Mouse (Mus musculus): Measurements from ENCODE around the gene Ikzf3. TPM values are rescaled to one million over a fixed set of nuclear protein-coding genes. Genes with fewer than 3 reads are reported as not detected.

The Ikzf3 gene
- total RNA-seq, 2 experiments from 2014 or later = 1.9 to 3.1 TPM

DNA sequence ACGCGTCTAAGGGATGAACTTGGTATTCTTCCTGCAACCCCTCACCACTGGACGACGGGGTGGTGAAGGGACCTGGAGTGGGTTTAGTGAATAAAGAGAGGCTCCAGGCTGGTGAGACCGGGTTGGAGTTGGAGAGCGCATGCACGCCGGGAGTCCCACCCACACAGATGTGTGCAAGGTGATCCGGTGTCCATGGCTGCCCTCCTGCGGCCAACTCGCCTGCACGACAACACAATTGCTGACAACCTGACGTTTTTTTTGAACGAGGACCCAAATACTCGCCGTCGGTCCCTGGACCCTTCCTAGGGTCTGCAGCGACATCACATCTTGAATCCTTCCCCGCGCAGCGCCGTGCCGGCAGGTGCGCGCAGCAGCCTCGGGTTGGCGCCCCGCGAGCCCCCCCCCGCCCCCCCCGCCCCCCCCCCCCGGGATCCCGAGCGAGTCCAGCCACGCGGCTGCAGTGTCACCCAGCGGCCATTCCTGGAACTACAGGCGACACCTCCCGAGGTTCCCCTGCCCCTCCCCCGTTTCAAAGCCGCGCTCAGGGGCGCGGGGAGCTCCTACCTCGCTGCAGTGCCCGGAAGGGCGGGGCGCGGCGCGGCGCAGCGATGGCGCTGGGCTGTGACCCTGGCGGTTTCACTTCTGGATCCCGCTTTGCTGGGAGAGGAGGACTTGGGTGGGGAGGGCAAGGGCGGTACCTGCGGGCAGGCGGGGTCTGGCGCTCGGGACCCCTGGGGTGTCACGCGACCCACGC, 88.3 kb downstream of the Ikzf3 start:
- ATAC-seq (replicated peaks; ENCODE audit: low FRiP score, low TSS enrichment, poor library complexity, severe bottlenecking) = peak; percentile 65

DNA sequence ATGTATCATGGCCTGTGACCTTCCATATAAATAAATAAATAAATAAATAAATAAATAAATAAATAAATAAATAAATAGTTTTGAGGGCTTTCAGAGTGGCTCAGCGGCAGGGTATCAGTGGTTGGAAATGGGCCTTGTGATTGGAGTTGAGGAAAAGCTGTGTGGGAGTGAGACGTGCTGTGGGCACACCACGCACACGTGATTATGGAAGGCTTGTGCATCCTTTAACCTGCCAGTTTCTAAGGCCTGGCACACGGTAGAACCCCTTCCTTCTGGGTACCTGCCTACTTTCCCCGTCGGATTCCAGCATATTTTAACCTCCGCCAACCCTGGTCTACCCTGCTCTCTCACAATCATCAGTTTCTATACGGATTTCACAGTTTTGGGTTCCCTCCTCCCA, 88.9 kb downstream of the Ikzf3 start:
- no peak for ATAC-seq (replicated peaks; ENCODE audit: low FRiP score, low TSS enrichment, poor library complexity, severe bottlenecking)

DNA sequence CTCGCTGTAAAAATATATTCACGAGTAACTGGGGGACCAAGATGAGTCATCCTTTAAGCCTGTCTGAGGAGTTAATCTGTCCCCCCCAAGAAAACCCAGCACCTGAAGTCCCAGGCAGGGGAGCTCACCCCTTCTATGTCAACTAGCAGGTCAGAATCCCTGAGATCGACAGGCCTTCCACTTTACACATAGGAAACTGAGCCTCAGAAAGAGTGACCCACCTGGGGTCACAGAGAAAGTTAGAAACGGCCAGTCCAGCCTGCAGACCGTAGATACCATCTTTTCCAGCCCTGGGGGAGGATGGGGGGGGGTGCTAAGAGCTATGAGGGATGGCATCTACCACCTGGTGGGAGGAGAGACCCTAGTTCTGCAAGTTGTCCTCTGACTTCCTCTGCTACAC, 89.3 kb downstream of the Ikzf3 start:
- no peak for ATAC-seq (replicated peaks; ENCODE audit: low FRiP score, low TSS enrichment, poor library complexity, severe bottlenecking)

GRCm38 (mm10) chr11:98455484-98455883, 90.3 kb downstream of the Ikzf3 start:
- ATAC-seq (replicated peaks; ENCODE audit: low FRiP score, low TSS enrichment, poor library complexity, severe bottlenecking) = no peak

DNA sequence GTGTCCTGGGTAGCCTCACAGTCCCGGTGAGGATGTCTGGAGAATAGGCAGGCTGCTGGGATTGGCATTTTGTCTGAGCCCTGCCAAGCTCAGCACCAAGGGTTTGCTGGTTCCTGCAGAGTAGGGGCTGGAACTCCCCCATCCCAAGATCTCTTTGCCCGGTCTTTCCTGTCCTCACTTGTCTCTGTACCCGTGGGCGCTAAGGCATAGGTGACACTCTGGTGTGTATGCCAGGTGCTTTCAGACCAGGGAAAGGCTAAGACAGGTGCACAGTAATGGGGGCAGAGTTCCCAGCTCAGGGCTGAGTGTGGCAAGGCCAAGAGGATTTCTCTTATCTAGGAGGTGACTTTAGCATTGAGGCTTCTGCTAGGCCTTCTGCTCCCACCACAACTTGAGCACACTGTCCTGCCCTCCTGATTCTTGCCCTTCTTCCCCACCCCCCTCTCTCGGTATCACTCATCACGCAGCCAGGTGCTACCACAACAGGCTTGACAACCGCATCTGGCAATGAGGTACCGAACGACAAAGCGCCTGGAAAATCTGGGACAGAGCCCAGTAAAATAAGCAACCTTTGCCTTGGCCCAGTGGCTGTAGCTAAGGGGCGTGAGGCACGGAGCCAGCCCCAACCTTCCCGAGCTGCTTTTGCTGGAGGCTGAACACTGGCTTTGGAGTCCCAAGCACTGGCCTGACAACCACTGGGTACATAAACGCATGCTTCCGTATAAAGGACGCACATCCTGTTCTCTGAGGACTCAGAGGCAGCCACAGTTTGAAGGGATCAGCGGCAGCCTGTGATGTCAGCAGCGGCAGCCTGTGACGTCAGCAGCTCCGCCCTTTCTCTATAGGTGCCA, 95.7 kb downstream of the Ikzf3 start:
- no peak for ATAC-seq (replicated peaks; ENCODE audit: low FRiP score, low TSS enrichment, poor library complexity, severe bottlenecking)

GRCm38 (mm10) chr11:98449419-98449818, 96.4 kb downstream of the Ikzf3 start:
- no peak for ATAC-seq (replicated peaks; ENCODE audit: low FRiP score, low TSS enrichment, poor library complexity, severe bottlenecking)

DNA sequence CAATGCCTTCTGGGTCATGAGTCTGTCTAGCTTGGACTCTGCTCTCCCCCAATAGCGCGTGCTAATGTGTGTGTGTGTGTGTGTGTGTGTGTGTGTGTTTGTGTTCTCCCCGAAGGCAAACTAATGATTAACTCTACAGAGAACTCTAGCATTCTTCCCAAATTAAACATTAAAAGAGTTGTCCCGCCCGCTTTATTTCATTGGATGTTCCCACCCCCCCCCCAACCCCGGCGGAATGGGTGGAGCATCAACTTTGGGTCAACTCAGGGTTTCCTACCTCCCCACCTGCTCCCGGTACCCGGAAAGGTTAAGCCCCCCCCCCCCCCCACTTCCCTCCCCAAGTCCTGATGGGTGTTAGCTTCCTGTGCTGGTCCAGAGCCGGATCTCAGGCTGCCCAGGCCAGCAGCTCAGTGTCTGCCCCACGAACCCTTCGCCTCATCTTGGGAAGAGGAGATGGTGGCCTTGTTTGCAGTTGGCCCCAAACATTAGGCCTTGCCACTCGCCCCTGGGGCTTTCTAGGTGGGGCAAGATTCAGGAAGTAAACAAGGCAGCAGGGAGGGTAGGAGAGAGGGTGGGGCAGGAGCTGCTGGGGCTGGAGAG, 97.5 kb downstream of the Ikzf3 start:
- ATAC-seq (replicated peaks; ENCODE audit: low FRiP score, low TSS enrichment, poor library complexity, severe bottlenecking) = no peak

GRCm38 (mm10) chr11:98447475-98447834, 98.4 kb downstream of the Ikzf3 start:
- no peak for ATAC-seq (replicated peaks; ENCODE audit: low FRiP score, low TSS enrichment, poor library complexity, severe bottlenecking)

GRCm38 (mm10) chr11:98446562-98447474, 99.0 kb downstream of the Ikzf3 start:
- no peak for ATAC-seq (replicated peaks; ENCODE audit: low FRiP score, low TSS enrichment, poor library complexity, severe bottlenecking)

GRCm38 (mm10) chr11:98446213-98446561, 99.6 kb downstream of the Ikzf3 start, which contains the start of gene Grb7:
Gene Grb7 (plus strand): TSS chr11:98446394.
- ATAC-seq (replicated peaks; ENCODE audit: low FRiP score, low TSS enrichment, poor library complexity, severe bottlenecking) = no peak

DNA sequence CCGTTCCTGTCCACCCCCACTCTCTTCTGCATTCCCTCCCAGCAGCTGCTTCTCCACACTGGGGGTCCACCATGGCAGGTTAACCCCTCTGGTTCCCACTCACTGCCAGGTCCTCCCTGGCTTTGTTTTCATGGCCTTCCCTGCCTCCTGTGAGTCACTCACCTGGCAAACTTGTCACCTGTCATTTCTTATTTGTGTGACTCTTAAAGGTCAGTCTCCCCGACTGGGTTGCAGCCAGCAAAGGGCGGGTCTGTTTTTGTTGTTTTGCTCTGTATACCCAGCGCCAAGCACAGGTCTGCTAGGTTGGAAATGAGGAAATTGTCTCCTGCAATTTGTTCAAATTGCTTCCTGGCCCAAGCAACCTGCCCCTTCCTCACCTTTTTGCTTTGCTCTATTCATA, 100.2 kb downstream of the Ikzf3 start:
- no peak for ATAC-seq (replicated peaks; ENCODE audit: low FRiP score, low TSS enrichment, poor library complexity, severe bottlenecking)

DNA sequence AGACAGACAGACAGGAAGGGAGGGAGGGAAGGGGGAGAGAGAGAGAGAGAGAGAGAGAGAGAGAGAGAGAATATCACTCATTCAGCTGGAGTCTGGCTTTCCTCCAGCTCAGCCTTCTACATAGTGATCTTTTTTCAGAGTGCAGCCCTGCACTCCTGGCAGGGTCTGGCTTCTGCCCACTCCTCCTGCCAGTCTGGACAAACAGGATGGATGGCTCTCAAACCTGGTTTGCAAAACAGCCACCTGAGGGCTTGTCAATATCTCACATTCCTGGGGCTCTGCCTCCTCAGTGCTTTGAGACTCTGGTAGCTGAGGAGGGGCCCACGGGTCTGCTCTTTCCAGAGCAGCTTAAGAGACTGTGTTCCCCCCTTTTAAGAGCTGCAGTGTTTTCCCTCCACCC, 100.6 kb downstream of the Ikzf3 start:
- no peak for ATAC-seq (replicated peaks; ENCODE audit: low FRiP score, low TSS enrichment, poor library complexity, severe bottlenecking)

DNA sequence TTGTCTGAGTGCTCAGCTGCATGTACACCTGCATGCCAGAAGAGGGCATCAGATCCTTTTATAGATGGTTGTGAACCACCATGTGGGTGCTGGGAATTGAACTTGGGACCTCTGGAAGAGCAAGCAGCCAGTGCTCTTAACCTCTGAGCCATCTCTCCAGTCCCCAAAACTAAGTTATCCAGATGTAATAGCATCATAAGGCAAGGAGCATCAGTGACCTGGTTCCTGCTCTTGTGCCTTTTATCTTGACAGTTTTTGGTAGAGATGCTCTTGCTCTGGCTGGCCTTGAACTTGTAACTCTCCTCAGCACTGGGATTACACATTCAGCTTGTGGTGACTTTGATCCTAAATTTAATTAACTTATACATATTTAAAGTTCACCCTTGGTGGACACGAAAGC, 102.1 kb downstream of the Ikzf3 start:
- ATAC-seq (replicated peaks; ENCODE audit: low FRiP score, low TSS enrichment, poor library complexity, severe bottlenecking) = no peak

DNA sequence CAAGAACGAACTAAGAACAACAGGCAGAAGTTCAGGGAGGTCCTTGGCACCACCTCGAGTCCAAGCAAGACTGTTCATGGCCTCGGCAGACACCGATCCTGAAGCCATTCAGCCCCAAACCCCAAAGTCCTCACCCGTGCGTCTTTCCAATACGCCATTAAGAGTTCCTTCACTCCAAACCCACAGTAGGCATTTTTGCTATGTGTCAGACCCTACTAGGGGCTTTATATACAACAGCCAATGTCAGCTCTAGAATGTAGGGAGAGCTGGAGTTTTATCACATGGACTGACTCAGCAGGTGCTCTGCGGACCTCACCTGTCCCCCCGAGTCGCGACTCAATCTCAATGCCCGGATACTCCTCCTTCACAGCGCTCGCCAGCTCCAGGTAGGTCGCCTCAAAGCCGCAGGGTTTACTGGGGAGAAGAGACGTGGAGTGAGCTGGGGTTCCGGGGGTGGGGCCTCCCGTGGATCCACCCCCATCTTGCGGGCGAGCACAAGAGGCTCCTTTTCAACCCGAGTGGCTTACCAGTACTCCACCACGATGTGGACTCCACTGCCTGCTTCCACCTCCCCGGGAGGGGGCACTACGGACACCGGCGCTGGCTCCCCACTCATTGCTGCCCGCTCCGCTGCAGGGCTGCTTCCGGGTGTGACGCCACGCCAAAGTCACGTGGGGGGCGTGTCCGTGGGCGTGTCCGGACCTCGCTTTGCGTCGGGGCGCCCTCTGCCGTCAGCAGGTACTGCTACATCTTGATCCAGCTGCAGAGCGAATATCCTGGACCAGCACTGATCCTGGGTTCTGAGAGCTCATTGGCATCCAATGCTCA, 107.3 kb downstream of the Ikzf3 start, which contains the start of gene Mien1:
TSS of gene Mien1 (minus strand) at position 661 of the 828 bp plus-strand sequence.
- peak; percentile 94 for ATAC-seq (replicated peaks; ENCODE audit: low FRiP score, low TSS enrichment, poor library complexity, severe bottlenecking)

DNA sequence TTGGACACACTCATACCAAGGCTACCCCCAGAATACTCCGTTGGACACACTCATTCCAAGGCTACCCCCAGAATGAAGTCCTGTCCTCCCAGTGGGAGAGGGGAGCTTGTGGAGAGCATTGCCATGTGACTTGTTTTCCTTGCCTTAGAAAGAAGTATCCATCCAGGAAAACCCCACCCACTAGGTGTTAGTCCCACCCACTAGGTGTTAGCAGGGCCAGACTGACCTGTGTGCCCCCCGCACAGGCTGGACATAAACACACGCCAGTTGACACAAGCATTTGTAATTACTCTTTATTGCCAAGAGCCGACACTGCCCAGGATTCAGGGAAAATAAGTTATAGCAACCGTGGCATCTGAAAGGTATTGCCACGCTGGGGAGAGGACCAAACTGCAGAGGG, 108.4 kb downstream of the Ikzf3 start:
- no peak for ATAC-seq (replicated peaks; ENCODE audit: low FRiP score, low TSS enrichment, poor library complexity, severe bottlenecking)

- no peak for ATAC-seq (replicated peaks; ENCODE audit: low FRiP score, low TSS enrichment, poor library complexity, severe bottlenecking)
Measured at GRCm38 (mm10) chr11:98435723-98436122, 110.1 kb downstream of the Ikzf3 start.

DNA sequence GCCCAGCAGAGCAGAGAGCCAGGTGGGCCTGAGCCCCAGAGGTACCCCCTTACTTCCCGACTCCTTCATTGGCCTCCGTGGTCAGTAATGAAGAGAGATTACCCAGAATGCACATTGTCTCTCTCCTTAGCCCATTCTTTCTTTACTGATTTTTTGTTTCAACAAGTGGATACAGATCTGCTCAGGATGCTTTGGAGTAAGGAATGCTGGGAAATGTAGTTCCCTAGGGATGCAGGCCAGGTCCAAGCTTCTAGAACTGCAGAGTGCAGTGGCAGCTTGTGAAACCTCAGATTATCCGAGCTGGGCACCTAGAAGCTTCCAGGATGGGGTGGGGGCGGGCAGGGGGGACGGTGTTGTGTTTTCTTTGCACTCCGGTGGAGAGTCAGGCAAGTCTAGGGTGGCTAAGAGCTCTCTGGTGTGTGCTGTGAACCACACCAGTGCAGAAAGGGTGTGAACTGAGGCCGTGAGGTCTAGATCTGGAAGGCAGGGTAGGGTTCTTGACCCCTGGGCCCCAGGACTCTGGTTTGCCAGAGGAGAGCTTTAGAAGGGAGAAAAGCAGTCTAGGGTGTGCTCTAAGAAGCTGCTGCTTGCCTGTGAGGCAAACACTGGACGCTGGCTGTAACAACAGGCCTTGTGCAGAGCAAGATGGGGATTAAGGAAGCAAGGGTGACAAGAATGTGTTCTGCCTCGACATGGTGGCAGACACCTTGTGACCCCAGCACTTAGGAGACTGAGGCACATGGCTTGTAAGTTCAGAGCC, 113.9 kb downstream of the Ikzf3 start:
- ATAC-seq (replicated peaks; ENCODE audit: low FRiP score, low TSS enrichment, poor library complexity, severe bottlenecking) = no peak

DNA sequence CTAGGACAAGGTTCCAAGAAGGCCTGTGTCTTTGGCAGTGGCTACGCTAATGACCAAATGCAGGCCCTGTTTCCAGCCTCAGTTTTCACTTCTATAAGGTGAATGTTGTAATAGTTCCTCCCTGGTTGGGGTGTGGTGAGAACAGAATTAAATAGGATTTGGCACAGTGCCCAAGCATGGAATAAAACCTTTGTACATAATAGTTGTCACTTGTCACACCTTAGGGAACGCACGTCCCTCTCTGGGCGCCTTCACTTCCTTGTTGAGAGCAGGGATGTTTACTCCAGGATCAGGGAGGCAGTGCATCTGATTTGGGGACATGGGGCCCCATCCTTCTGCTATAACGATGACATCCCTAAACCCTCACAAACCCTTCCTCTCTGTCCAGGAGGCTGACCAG, 117.4 kb downstream of the Ikzf3 start:
- ATAC-seq (replicated peaks; ENCODE audit: low FRiP score, low TSS enrichment, poor library complexity, severe bottlenecking) = no peak
